Mouse (Mus musculus): Measurements from ENCODE around the gene Wdr74. TPM values are rescaled to one million over a fixed set of nuclear protein-coding genes. Genes with fewer than 3 reads are reported as not detected.

Wdr74 gene
- polyA plus RNA-seq (2012; ENCODE audit: insufficient read depth, insufficient read length, low replicate concordance, missing spikeins), result not detected in 2 replicates

DNA sequence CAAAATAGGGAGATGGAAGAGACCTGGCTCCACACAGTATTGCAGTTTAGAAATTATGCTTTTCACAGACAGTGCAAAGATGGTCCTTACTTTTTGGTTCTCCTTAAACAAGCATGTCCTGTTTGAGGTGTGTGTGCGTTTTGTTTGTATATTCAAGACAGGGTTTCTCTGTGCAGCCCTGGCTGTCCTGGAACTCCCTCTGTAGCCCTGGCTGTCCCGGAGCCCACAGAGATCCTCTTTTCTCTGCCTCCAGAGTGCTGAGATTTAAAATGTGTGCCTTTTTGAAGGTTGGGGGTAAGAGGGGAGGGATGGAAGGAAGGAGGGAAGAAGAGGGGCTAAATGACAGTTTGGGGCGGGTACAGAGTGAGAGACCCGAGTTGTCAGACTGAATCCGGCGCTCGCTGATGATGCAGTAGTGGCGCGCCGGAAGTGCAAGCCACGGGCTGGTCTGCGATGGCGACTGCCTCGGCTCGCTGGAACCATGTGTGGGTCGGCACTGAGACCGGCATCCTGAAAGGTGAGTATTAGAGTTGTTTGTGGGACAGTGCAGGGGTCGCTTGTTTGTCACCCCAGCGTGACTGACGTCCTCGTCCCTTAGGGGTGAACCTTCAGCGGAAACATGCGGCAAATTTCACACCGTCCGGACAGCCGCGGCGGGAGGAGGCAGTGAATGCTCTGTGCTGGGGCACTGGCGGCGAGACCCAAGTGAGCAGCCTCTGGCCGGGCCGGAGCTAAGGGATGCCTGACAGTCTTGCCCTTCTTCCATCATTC is at the start of gene Wdr74:
Wdr74 (plus strand) TSS at position 439 of the 771 bp plus-strand sequence.
- Histone ChIP-seq H3K4me1 (ENCODE audit: control insufficient read depth, insufficient read depth, low read length) (peaks cover 4% of the 10 kb centered on the region; the same call in 1 of the 2 replicates), H3K4me3 (ENCODE audit: insufficient read depth, low read depth, low read length) (peak within 1 kb of the TSS; percentile 72), H3K27ac (ENCODE audit: insufficient read depth, low read depth, low read length) (peak within 1 kb of the TSS; percentile 59; the same call in 1 of the 2 replicates)
- TF ChIP-seq POLR2A (IDR thresholded peaks at IDR 0.05; ENCODE audit: insufficient read depth, low read depth, low read length), result peak; percentile 79
- TF ChIP-seq CTCF (IDR thresholded peaks at IDR 0.05; ENCODE audit: insufficient read depth, low read depth, low read length), result no peak
- under 1% methylated on average over 32 of the region's 32 CpGs for WGBS

DNA sequence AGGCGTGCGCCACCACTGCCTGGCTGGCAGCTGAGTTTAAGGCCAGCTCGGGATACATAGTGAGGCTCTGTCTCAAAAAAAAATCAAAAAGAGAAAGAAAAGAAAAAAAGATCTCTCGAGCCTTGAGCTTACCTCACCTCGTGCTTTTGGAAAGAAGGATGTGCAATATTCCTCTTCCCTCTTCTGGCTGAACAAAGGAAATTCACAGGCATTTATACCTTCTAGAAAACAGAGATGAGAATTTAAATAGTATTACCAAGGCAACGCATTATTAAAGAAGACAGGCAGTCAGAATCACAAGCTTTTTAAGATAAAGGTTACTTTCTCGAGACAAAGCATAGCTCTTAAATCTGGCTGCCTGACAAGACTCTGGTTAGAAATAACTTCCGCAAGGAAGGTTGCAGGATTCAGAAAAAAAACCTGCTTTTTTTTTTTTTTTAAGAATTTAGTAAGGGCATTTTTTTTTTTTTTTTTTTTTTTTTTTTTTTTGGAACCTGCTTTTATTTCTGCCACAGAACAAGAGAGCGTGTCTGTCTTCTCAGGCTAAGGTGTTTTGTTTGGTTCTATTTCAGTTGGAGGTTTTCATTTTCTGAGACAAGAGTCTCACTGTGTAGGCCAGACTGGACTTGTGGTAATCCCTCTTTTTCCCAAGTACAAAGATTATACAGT is 43.6 kb upstream of the Wdr74 start:
- peaks cover 12% of the 10 kb centered on the region for H3K4me1 ChIP-seq (ENCODE audit: control insufficient read depth, insufficient read depth, low read length)
- H3K27ac ChIP-seq (ENCODE audit: insufficient read depth, low read depth, low read length), result peak overlapping the region; percentile 41; the same call in 1 of the 2 replicates
- no peak overlapping the region for H3K4me3 ChIP-seq (ENCODE audit: insufficient read depth, low read depth, low read length)
- no peak for TF ChIP-seq CTCF (IDR thresholded peaks at IDR 0.05; ENCODE audit: insufficient read depth, low read depth, low read length)
- TF ChIP-seq POLR2A (IDR thresholded peaks at IDR 0.05; ENCODE audit: insufficient read depth, low read depth, low read length), result no peak
- 21% methylated on average over 9 of the region's 9 CpGs for WGBS

DNA sequence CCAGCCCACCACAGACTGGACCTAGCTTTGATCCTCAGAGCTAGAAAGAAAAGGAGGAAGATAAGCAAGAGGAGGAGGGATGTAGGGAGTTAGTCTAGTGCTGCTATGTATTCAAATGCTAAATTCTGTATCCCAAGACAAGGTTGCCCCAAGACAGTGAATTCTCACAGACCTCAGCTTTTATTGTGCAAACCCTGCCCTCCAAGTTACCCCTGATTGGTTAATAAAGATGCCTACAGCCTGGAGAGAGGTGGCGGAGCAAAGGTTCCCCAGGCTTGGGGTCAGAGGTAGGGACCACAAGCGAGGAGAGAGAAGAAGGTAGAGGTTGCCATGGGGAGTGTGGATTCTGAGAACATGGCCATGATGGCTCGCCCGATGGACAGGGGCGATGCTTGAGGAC is 42.9 kb upstream of the Wdr74 start:
- no peak for TF ChIP-seq POLR2A (IDR thresholded peaks at IDR 0.05; ENCODE audit: insufficient read depth, low read depth, low read length)
- no peak for TF ChIP-seq CTCF (IDR thresholded peaks at IDR 0.05; ENCODE audit: insufficient read depth, low read depth, low read length)
- Histone ChIP-seq H3K4me1 (ENCODE audit: control insufficient read depth, insufficient read depth, low read length) (peaks cover 12% of the 10 kb centered on the region), H3K27ac (ENCODE audit: insufficient read depth, low read depth, low read length) (no peak overlapping the region), H3K4me3 (ENCODE audit: insufficient read depth, low read depth, low read length) (no peak overlapping the region)
- 89% methylated on average over 5 of the region's 5 CpGs for WGBS

DNA sequence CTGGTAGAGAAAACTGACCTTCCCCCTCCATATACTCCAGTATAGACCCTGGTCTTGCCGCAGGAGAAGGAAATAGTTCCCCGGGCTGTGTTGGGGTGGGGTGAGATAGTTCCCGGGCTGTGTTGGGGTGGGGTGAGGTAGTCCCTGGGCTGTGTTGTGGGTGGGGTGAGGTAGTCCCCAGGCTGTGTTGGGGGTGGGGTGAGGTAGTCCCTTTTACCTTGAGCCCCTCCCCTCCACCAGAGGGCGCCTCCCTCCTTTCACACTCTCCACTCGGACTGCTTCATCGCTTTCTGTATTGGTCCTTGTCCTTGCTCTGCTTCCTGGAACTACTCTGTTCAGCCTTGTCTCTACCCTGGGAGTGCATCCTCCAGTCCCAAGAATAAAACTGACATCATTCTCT is 40.3 kb upstream of the Wdr74 start:
- 57% methylated on average over 6 of the region's 6 CpGs for WGBS
- H3K4me3 ChIP-seq (ENCODE audit: insufficient read depth, low read depth, low read length), result no peak overlapping the region
- TF ChIP-seq CTCF (IDR thresholded peaks at IDR 0.05; ENCODE audit: insufficient read depth, low read depth, low read length) (no peak), POLR2A (IDR thresholded peaks at IDR 0.05; ENCODE audit: insufficient read depth, low read depth, low read length) (no peak)
- no peak overlapping the region for H3K27ac ChIP-seq (ENCODE audit: insufficient read depth, low read depth, low read length)
- H3K4me1 ChIP-seq (ENCODE audit: control insufficient read depth, insufficient read depth, low read length), result peaks cover 12% of the 10 kb centered on the region

DNA sequence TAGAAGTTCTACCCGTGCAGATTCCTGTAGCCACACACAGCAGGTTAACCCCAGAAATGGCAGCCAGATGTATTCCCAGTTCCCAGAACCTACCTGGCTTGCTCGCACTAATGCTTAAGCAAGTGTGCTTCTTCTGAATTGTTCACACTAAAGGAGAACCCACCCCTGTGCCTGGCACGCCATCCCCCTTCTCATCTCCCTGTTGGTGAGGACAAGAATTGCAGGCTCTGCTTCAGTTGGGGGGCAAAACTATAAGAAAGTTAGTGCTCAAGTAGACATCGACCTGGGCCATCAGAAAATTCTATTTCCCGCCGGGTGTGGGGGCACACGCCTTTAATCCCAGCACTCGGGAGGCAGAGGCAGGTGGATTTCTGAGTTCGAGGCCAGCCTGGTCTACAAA is 36.0 kb upstream of the Wdr74 start:
- Histone ChIP-seq H3K4me3 (ENCODE audit: insufficient read depth, low read depth, low read length) (no peak overlapping the region), H3K27ac (ENCODE audit: insufficient read depth, low read depth, low read length) (no peak overlapping the region), H3K4me1 (ENCODE audit: control insufficient read depth, insufficient read depth, low read length) (no peaks in the 10 kb centered on the region)
- TF ChIP-seq POLR2A (IDR thresholded peaks at IDR 0.05; ENCODE audit: insufficient read depth, low read depth, low read length) (no peak), CTCF (IDR thresholded peaks at IDR 0.05; ENCODE audit: insufficient read depth, low read depth, low read length) (no peak)
- WGBS, result 84% methylated on average over 9 of the region's 9 CpGs

DNA sequence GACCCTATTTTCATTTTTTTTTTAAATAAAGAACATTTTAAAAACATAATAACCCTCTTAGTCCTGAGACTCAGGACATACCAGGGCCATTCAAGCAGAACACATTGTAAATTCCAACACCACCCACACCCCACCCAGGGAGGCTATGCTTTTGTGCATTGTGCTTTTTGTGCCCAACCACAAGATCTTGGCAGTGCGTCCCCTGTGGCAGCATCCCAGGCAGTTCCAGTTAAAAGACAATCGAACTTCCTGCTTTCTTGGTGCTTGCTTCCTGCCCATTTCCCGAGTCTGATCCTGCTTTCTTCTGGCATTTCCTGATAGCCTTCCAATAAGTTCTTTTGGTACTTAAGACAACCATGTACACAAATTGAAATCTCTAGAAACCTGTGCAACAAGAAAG is 33.2 kb upstream of the Wdr74 start:
- no peak for TF ChIP-seq CTCF (IDR thresholded peaks at IDR 0.05; ENCODE audit: insufficient read depth, low read depth, low read length)
- Histone ChIP-seq H3K4me3 (ENCODE audit: insufficient read depth, low read depth, low read length) (no peak overlapping the region), H3K4me1 (ENCODE audit: control insufficient read depth, insufficient read depth, low read length) (no peaks in the 10 kb centered on the region), H3K27ac (ENCODE audit: insufficient read depth, low read depth, low read length) (no peak overlapping the region)
- 40% methylated on average over 3 of the region's 3 CpGs for WGBS

DNA sequence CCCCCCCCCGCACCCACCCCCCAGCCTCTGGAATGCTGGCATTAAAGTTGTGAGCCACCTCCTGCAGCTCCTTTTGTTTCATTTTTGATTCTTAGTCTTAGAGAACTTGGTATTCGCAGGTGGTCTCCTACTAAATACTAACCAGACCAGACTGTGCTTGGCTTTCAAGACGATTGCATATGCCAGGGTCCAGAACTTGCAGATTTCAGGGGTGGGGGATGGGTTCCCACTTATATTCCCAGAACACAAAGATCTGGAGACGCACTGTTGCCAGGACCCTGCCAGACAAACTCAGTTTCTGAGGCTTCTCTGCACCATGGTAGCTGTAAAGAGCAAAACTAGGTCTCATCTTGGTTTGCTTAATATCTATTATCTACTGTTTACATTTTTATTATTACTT is 32.1 kb upstream of the Wdr74 start:
- no peaks in the 10 kb centered on the region for H3K4me1 ChIP-seq (ENCODE audit: control insufficient read depth, insufficient read depth, low read length)
- no peak for TF ChIP-seq POLR2A (IDR thresholded peaks at IDR 0.05; ENCODE audit: insufficient read depth, low read depth, low read length)
- no peak for TF ChIP-seq CTCF (IDR thresholded peaks at IDR 0.05; ENCODE audit: insufficient read depth, low read depth, low read length)
- WGBS, result 56% methylated on average over 4 of the region's 4 CpGs
- H3K27ac ChIP-seq (ENCODE audit: insufficient read depth, low read depth, low read length), result no peak overlapping the region
- no peak overlapping the region for H3K4me3 ChIP-seq (ENCODE audit: insufficient read depth, low read depth, low read length)

DNA sequence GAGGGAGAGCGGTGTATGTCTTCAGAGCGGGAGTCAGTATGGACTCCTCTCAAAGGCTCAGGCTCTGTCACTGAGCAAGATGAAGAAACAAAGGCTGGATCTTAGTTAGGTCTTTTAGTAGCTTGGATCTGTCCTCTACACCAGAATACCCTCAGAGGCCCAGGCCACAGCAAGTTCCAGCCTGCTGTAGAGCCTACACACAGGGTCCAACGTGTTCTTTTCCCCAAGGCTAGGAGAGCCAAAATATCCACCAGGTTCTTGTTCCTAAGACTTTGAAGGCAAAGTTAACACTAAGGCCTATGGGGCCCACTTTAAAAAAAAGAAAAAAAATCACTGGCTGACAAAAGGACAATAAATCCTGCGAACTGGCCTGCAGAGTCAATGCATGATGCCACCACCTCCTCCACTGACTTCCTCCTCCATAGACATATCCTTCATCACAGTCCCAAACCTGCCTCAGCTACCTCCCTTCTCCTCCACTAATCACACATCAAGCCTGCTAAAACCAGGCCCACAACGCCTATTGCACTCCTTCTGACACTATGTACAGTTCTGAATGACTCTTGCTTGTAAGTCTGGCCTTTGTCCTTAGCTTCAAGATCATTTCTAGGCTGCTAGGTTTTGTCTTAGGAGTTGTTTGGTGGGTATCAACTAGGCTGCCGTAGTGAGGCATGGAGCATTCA is 30.5 kb upstream of the Wdr74 start:
- Histone ChIP-seq H3K27ac (ENCODE audit: insufficient read depth, low read depth, low read length) (no peak overlapping the region), H3K4me3 (ENCODE audit: insufficient read depth, low read depth, low read length) (no peak overlapping the region), H3K4me1 (ENCODE audit: control insufficient read depth, insufficient read depth, low read length) (no peaks in the 10 kb centered on the region)
- 82% methylated on average over 6 of the region's 6 CpGs for WGBS
- TF ChIP-seq POLR2A (IDR thresholded peaks at IDR 0.05; ENCODE audit: insufficient read depth, low read depth, low read length) (no peak), CTCF (IDR thresholded peaks at IDR 0.05; ENCODE audit: insufficient read depth, low read depth, low read length) (no peak)

All from olfactory bulb, adult 2 months (tissue).